Mouse (Mus musculus): ENCODE measurements around the gene Gpr153. TPM values are rescaled to one million over a fixed set of nuclear protein-coding genes. Genes with fewer than 3 reads are reported as not detected.

Gene Gpr153
- polyA plus RNA-seq, 1 experiment from 2014 or later = 11.8 TPM

DNA sequence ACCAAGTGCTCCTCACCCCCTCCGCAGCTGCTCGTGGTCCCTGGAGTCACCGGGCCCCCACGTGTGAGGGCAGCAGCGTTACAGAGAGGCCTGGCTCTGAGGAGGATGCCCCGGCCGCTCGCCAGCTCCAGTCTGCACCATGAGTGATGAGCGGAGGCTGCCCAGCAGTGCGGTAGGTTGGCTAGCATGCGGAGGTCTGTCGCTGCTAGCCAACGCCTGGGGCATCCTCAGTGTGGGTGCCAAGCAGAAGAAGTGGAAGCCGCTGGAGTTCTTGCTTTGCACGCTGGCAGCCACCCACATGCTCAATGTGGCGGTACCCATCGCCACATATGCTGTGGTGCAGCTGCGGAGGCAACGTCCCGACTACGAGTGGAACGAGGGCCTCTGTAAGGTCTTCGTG is 5.0 kb downstream of the Gpr153 start:
- Histone ChIP-seq H3K9me3 (no peaks in the 10 kb centered on the region), H3K9ac (no peak overlapping the region), H3K27me3 (peaks cover 91% of the 10 kb centered on the region), H3K27ac (replicated peaks) (no peak overlapping the region), H3K4me2 (no peak overlapping the region), H3K4me1 (replicated peaks) (peaks cover 30% of the 10 kb centered on the region), H3K4me3 (no peak overlapping the region), H3K36me3 (peaks cover 7% of the 10 kb centered on the region; the same call in 1 of the 2 replicates)
- no peak for ATAC-seq (ENCODE audit: low read depth)
- 83% methylated on average over 23 of the region's 23 CpGs for WGBS

DNA sequence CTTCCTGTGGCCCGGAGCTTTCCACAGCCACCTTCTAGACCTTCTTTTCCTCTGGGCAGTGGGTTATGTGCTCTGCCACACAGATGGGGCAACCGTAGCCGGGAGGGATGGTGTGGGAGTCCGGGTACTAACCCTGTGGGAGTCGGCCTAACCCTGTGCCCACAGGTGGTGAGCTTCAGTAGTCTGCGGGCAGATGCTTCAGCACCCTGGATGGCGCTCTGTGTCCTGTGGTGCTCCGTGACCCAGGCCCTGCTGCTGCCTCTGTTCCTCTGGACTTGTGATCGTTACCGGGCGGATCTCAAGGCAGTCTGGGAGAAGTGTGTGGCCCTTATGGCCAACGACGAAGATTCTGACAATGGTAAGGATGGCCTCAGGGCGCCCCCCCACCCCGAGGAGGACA is 7.6 kb downstream of the Gpr153 start:
- H3K4me1 ChIP-seq (replicated peaks) = peaks cover 22% of the 10 kb centered on the region
- no peak overlapping the region for H3K27ac ChIP-seq (replicated peaks)
- ATAC-seq (ENCODE audit: low read depth) = no peak
- peaks cover 7% of the 10 kb centered on the region; the same call in 1 of the 2 replicates for H3K36me3 ChIP-seq
- peaks cover 92% of the 10 kb centered on the region for H3K27me3 ChIP-seq
- 61% methylated on average over 15 of the region's 15 CpGs for WGBS
- no peak overlapping the region for H3K4me2 ChIP-seq
- no peak overlapping the region for H3K4me3 ChIP-seq
- no peak overlapping the region for H3K9ac ChIP-seq
- H3K9me3 ChIP-seq = no peaks in the 10 kb centered on the region

DNA sequence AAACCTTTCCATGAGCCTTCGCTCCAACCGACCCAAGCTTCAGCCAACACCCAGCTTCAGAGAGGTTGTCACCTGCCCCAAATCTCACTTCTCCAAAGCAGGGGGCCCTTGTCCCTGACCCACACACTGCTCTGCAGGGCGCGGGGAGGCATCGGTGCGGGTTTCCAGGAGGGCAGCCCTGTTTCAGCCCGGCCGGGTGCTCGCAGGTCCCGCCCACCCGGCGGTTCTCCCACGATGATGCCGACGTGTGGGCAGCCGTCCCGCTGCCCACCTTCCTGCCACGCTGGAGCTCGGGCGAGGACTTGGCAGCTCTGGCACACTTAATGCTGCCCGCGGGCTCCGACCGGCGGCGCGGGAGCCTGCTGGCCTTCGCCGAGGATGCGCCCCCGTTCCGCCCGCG is 8.7 kb downstream of the Gpr153 start:
- peak; percentile 1; the same call in 1 of the 2 replicates for ATAC-seq (ENCODE audit: low read depth)
- Histone ChIP-seq H3K9ac (peak overlapping the region; percentile 56), H3K4me3 (peak overlapping the region; percentile 35)

DNA sequence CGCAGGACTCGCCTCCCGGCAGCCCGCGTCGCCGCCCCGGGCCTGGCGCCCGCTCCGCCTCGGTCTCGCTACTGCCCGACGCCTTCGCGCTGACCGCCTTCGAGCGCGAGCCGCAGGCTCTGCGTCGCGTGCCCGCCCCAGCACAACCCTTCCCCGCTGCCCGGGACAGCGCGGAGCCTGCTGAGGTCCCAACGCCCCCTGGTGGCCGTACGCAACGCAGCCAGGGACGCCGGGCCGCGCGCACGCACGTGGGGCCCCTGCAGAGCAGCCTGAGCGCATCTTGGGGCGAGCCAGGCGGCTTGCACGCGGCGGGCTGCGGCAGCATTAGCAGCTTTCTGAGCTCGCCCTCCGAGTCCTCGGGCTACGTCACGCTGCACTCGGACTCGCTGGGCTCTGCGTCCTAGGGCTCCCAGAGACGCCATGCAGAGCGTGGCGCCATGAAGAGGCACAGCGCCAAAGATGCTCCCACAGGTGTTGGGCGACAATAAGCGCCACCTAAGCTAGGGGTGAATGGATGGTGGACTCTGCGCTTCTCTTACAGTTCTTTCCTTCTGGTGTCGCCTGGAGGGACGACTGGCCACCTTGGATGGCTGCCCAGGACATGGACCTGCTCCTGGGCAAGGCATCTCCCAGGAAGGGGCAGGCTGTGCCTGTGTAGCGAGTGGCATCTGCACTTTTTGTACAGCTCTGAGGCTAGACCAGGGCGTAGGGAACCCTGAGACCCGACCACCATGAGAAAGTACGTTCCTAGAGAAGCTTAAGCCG is 9.3 kb downstream of the Gpr153 start:
- Histone ChIP-seq H3K4me3 (peak overlapping the region; percentile 35), H3K27ac (replicated peaks) (no peak overlapping the region), H3K27me3 (peaks cover 97% of the 10 kb centered on the region), H3K9me3 (no peaks in the 10 kb centered on the region), H3K9ac (peak overlapping the region; percentile 56), H3K4me1 (replicated peaks) (peaks cover 40% of the 10 kb centered on the region), H3K4me2 (peak overlapping the region; percentile 59), H3K36me3 (peaks cover 7% of the 10 kb centered on the region; the same call in 1 of the 2 replicates)
- peak; percentile 71 for ATAC-seq (ENCODE audit: low read depth)
- 7% methylated on average over 60 of the region's 70 CpGs for WGBS

More for the DNA sequence above, 8.7 kb downstream of the Gpr153 start:
- peaks cover 7% of the 10 kb centered on the region; the same call in 1 of the 2 replicates for H3K36me3 ChIP-seq
- peaks cover 33% of the 10 kb centered on the region for H3K4me1 ChIP-seq (replicated peaks)
- H3K4me2 ChIP-seq = peak overlapping the region; percentile 59
- peaks cover 94% of the 10 kb centered on the region for H3K27me3 ChIP-seq
- H3K27ac ChIP-seq (replicated peaks) = no peak overlapping the region
- H3K9me3 ChIP-seq = no peaks in the 10 kb centered on the region
- 17% methylated on average over 34 of the region's 34 CpGs for WGBS

DNA sequence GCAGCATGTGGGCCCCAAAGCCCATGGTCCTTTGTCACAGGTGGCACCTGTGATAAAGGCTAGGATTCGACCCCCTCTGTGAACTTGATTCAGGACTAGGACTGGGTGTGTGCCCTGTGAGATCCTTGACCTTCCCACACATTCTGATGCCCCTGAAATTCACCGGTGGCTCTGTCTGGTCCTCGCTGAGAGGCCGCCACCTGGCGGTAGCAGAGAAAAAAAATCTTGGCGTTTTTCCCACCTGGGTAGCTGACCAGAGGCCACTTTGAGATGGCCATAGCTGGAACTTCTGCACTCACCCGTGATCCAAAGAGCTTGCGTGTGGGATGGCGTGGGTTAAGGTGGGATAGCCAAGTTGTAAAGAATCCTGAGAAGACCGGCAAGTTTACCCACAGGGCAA is 11.5 kb downstream of the Gpr153 start:
- Histone ChIP-seq H3K4me1 (replicated peaks) (peaks cover 52% of the 10 kb centered on the region), H3K4me2 (no peak overlapping the region), H3K9ac (no peak overlapping the region), H3K4me3 (no peak overlapping the region), H3K9me3 (no peaks in the 10 kb centered on the region), H3K27me3 (peaks cover 92% of the 10 kb centered on the region), H3K27ac (replicated peaks) (no peak overlapping the region), H3K36me3 (no peaks in the 10 kb centered on the region)
- WGBS = 4% methylated on average over 10 of the region's 10 CpGs
- ATAC-seq (ENCODE audit: low read depth) = no peak

DNA sequence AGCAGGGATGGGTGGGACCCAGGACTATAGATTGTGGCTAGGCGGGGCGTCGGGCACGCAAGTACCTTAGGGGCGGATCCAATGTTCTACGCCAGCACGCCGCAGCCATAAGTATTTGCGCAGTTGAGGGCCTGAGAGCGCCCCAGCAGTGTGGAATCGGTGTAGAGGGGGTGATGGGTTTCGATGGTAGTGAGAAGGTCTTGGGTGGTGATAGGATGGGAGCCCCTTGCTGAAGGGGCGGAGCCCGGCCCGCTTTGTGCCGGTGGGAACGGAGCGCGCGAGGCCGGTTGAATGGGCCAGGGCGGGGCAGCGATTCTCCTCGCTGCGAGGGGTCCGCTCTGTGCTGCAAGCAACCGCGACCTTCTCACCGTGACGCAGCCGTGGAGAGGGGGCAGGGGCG is 12.2 kb downstream of the Gpr153 start:
- Histone ChIP-seq H3K4me2 (peak overlapping the region; percentile 62), H3K27ac (replicated peaks) (no peak overlapping the region), H3K27me3 (peaks cover 92% of the 10 kb centered on the region), H3K9ac (peak overlapping the region; percentile 67), H3K4me1 (replicated peaks) (peaks cover 59% of the 10 kb centered on the region), H3K4me3 (peak overlapping the region; percentile 36), H3K36me3 (no peaks in the 10 kb centered on the region), H3K9me3 (no peaks in the 10 kb centered on the region)
- WGBS = under 1% methylated on average over 32 of the region's 32 CpGs
- ATAC-seq (ENCODE audit: low read depth) = peak; percentile 20; the same call in 1 of the 2 replicates

DNA sequence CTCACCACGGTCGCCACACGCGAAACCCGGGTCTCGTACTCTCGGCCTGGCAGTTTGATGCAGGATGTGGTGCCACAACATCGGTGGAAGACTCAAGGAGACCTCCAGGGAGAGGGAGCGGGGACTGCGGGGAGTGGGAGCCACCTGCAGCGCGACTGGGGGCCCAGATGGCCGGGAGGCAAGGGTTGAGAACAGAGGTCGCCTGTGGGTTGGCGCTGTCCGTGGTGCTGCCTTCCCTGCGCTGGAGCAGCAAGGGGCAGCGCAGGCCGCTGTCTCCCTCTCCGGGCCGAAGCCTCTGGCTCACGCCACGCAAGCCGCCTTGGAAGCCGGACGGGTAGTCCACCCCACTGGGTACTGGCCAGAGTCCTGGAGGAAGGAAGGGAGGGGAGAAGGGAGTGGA is 12.9 kb downstream of the Gpr153 start:
- WGBS = 2% methylated on average over 26 of the region's 26 CpGs

DNA sequence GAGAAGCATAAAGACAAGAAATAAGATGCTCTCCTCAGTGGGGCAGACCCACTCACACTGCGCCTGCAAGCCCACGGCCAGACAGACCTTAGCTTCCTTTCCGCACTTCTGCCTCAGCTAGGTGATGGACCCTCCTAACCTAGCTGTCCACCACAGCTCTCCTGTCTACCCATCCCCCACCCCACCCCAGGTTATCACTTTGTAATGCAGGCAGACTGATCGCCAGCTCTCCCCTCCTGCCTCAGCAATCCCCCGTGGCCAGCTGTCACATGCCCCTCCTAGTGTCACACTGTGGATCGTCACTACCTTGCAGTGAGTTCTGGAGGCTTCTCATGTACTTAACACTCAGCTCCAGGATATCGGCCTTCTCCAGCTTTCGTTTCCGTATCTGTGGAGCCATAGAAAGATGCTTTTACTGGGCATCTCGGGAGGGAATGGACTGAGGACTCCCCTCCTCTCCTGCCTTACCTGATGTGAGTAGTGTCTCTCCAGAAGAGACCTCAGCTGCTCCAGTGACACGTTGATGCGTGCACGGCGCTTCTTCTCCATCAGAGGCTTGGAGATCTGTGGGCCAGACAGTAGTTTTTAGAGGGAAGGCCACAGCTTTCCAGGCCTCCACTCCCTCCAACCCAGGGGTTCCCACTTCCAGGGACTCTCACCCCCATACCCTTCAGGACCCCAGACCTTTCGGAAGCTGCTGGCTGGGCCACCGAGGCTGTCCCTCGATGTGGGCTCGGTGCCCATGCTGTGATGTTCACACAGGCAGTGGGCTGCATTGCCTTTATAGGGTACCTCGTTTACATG is 13.5 kb downstream of the Gpr153 start:
- H3K27me3 ChIP-seq = peaks cover 91% of the 10 kb centered on the region
- H3K4me2 ChIP-seq = peak overlapping the region; percentile 62
- WGBS = 4% methylated on average over 19 of the region's 19 CpGs
- H3K27ac ChIP-seq (replicated peaks) = no peak overlapping the region
- peaks cover 72% of the 10 kb centered on the region for H3K4me1 ChIP-seq (replicated peaks)
- H3K36me3 ChIP-seq = no peaks in the 10 kb centered on the region
- H3K9ac ChIP-seq = peak overlapping the region; percentile 67; the same call in 1 of the 2 replicates
- H3K4me3 ChIP-seq = no peak overlapping the region
- H3K9me3 ChIP-seq = no peaks in the 10 kb centered on the region
- no peak for ATAC-seq (ENCODE audit: low read depth)

More for the DNA sequence above, 12.9 kb downstream of the Gpr153 start:
- ATAC-seq (ENCODE audit: low read depth) = no peak
- H3K27me3 ChIP-seq = peaks cover 91% of the 10 kb centered on the region
- H3K36me3 ChIP-seq = no peaks in the 10 kb centered on the region
- H3K9me3 ChIP-seq = no peaks in the 10 kb centered on the region
- H3K27ac ChIP-seq (replicated peaks) = no peak overlapping the region
- peaks cover 66% of the 10 kb centered on the region for H3K4me1 ChIP-seq (replicated peaks)
- peak overlapping the region; percentile 62 for H3K4me2 ChIP-seq
- H3K9ac ChIP-seq = peak overlapping the region; percentile 67
- peak overlapping the region; percentile 36 for H3K4me3 ChIP-seq

DNA sequence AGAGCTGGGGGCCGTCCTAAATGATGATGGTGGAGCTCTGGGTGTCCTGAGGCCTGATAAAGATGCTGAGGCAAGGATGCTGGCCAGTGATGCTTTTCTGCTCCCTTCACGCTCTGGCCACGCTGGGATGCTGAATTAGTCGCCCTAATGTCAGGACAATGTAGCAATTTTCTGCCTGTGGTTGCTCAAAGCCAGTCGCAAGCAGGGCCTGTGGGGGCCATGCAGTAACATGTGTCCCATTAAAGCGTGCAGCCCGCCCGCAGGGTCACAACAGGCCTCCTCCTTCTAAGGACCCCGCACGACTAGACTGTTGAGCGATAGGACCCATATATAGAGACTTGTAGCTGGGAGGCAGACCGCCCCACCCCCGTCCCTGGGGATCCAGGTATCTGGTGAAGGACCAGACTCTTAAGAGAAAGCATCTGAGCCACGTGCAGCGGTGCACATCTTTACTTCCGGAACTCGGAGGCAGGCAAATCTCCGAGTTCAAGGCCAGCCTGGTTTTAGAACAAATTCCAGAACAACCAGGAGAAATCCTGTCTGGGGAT is 14.4 kb downstream of the Gpr153 start:
- no peak for ATAC-seq (ENCODE audit: low read depth)
- 21% methylated on average over 18 of the region's 18 CpGs for WGBS
- H3K27me3 ChIP-seq = peaks cover 91% of the 10 kb centered on the region
- H3K27ac ChIP-seq (replicated peaks) = no peak overlapping the region
- no peaks in the 10 kb centered on the region for H3K9me3 ChIP-seq
- no peak overlapping the region for H3K4me3 ChIP-seq
- no peaks in the 10 kb centered on the region for H3K36me3 ChIP-seq
- H3K4me2 ChIP-seq = no peak overlapping the region
- peaks cover 72% of the 10 kb centered on the region for H3K4me1 ChIP-seq (replicated peaks)
- no peak overlapping the region for H3K9ac ChIP-seq

DNA sequence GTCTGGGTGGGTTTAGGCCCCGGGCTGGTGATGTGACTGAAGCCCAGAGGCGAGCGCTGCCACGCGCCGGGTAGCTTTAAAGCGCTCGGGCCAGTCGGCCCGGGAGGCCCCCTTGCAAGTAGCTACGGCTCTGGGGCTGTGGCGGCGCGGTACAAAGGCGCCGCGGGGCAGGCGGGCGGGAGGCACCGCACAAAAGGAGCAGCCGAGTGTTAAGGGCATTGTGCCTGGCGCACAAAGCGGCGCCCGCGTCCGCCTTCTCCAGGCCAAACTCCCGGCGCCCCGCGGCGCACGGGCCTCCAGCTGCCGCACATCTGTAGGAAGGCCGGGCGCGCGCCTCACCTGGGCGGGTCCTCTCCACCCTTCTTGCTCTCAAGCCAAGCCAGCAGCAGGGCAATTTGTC is 16.4 kb downstream of the Gpr153 start:
- no peak for ATAC-seq (ENCODE audit: low read depth)
- H3K27ac ChIP-seq (replicated peaks) = no peak overlapping the region
- WGBS = under 1% methylated on average over 39 of the region's 39 CpGs

DNA sequence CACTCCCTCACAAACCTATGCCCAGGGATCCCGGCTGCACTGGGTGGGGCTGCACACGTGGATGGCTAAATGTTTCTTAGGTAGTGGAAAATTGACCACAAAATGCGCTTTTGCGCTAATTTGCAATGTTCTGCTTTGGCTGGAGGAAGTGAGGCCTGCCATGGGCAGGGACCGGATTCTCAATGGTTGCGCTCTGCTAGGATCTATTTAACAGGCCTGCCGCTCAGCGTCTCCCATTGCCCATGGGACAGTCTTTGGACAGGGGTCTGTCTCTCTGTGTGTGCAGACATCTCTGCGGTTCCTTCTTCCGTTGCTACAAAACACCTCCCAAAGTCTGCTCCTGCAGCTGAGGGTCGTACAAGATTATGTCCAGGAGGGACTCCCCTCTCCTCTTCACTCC is 17.0 kb downstream of the Gpr153 start:
- peaks cover 91% of the 10 kb centered on the region for H3K27me3 ChIP-seq
- H3K27ac ChIP-seq (replicated peaks) = no peak overlapping the region
- no peak for ATAC-seq (ENCODE audit: low read depth)
- no peaks in the 10 kb centered on the region for H3K9me3 ChIP-seq
- H3K4me3 ChIP-seq = peak overlapping the region; percentile 28; the same call in 1 of the 2 replicates
- peak overlapping the region; percentile 57 for H3K4me2 ChIP-seq
- no peaks in the 10 kb centered on the region for H3K36me3 ChIP-seq
- WGBS = 8% methylated on average over 11 of the region's 11 CpGs
- peak overlapping the region; percentile 67 for H3K9ac ChIP-seq
- H3K4me1 ChIP-seq (replicated peaks) = peaks cover 77% of the 10 kb centered on the region

More for the DNA sequence above, 16.4 kb downstream of the Gpr153 start:
- peak overlapping the region; percentile 67 for H3K9ac ChIP-seq
- H3K4me3 ChIP-seq = peak overlapping the region; percentile 28
- peaks cover 91% of the 10 kb centered on the region for H3K27me3 ChIP-seq
- H3K9me3 ChIP-seq = no peaks in the 10 kb centered on the region
- no peaks in the 10 kb centered on the region for H3K36me3 ChIP-seq
- peak overlapping the region; percentile 57 for H3K4me2 ChIP-seq
- H3K4me1 ChIP-seq (replicated peaks) = peaks cover 81% of the 10 kb centered on the region

DNA sequence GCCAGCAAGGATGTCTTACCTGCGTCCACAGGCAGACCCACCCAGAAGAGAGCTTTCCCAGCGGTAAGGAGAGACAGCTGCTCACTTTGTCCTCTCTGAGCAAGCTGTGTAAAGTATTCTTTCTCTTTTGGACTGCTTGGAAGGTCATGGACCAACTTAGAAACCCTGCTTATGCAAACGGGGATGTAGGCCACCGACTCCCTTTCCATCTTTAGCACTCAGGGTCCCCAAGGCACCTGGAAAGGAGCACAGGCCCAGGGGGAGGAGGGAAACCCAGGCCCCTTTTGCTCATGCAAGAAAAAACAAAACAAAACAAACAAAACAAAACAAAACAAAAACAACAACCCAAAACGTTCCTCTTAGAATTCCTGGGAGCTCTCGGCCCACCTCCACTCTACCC is 17.5 kb downstream of the Gpr153 start, which contains the start of gene Hes3:
TSS of gene Hes3 (minus strand) at position 101 of the 400 bp plus-strand sequence.
- Histone ChIP-seq H3K27me3 (peaks cover 87% of the 10 kb centered on the region), H3K4me1 (replicated peaks) (peaks cover 74% of the 10 kb centered on the region), H3K9me3 (no peaks in the 10 kb centered on the region), H3K27ac (replicated peaks) (no peak within 1 kb of the TSS), H3K36me3 (no peaks in the 10 kb centered on the region), H3K4me2 (peak within 1 kb of the TSS; percentile 57), H3K4me3 (peak within 1 kb of the TSS; percentile 28), H3K9ac (peak within 1 kb of the TSS; percentile 67)
- 15% methylated on average over 6 of the region's 6 CpGs for WGBS
- no peak for ATAC-seq (ENCODE audit: low read depth)

All from neural tube, embryonic 13.5 days (tissue).